Mouse (Mus musculus) bone marrow macrophage, adult 2 months (primary cell): ENCODE results near the gene Trim75.

Experiments used
- CTCF ChIP-seq: IDR thresholded peaks from 2 replicates; pipeline ENCODE4 v1.5.1; 2012; ENCODE audit warnings: low read depth, mild to moderate bottlenecking, low read length, moderate library complexity
- POLR2A ChIP-seq: IDR thresholded peaks from 2 replicates; pipeline ENCODE4 v1.6.1; 2012; ENCODE audit warnings: mild to moderate bottlenecking, low read depth, low read length, borderline replicate concordance

DNA sequence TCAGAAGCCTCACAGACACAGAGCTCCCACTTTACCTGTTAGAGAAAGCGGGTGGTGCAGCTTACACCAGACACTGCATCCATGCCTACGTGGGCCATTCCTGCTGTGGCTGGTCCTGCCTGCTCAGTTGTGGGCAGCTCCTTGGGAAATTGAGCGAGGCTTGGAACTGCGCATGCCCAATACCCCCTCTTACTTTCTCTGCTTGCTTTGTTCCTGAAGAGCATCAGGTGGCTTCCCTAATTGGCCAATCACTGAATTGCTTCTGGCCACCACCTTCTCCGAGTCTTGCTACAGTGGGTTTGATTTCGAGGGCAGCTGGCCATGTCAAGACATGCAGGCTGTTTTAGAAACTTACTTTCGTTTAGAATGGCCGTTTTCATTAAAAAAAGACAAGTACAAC, 30.8 kb upstream of the Trim75 start, which contains the start of the genes Trim61 and Trim60:
- no peak for TF ChIP-seq POLR2A
- TF ChIP-seq CTCF: no peak
